Mouse (Mus musculus) thymus, adult 2 months (tissue): ENCODE measurements around the gene Gm17490. TPM values are rescaled to one million over a fixed set of nuclear protein-coding genes. Genes with fewer than 3 reads are reported as not detected.

Experiments used
- DNase-seq: peaks from one replicate; pipeline ENCODE4 v3.0.0; 2021
- H3K27ac ChIP-seq: fragments of 200-500 bp; 2 replicates; pipeline ENCODE4 v1.5.1; 2012; ENCODE audit warnings: low read length, control low read depth; ENCODE audit not compliant: control insufficient read depth, insufficient read depth
- H3K27me3 ChIP-seq: fragments of 200-500 bp; 2 replicates; pipeline ENCODE4 v1.6.1; 2012; ENCODE audit warnings: mild to moderate bottlenecking, low read length, moderate library complexity, mixed read lengths; ENCODE audit not compliant: control insufficient read depth, insufficient read depth
- H3K36me3 ChIP-seq: fragments of 200-500 bp; 2 replicates; pipeline ENCODE4 v1.6.1; 2012; ENCODE audit warnings: mild to moderate bottlenecking, low read length, moderate library complexity; ENCODE audit not compliant: control insufficient read depth, insufficient read depth
- H3K4me1 ChIP-seq: fragments of 200-500 bp; replicated peaks from 2 replicates; pipeline ENCODE4 v1.6.1; 2012; ENCODE audit warnings: low read length; ENCODE audit not compliant: control insufficient read depth, insufficient read depth
- H3K4me3 ChIP-seq: fragments of 200-500 bp; 2 replicates; pipeline ENCODE4 v1.5.1; 2012; ENCODE audit warnings: mild to moderate bottlenecking, low read length, control low read depth, moderate library complexity; ENCODE audit not compliant: control insufficient read depth, insufficient read depth
- CTCF ChIP-seq: fragments of 200-500 bp; IDR thresholded peaks from 2 replicates; pipeline ENCODE4 v1.5.1; 2012; ENCODE audit warnings: mild to moderate bottlenecking, control low read depth, low read length, moderate library complexity, borderline replicate concordance; ENCODE audit not compliant: control insufficient read depth, poor library complexity, insufficient read depth; ENCODE audit errors: extremely low read depth
- POLR2A ChIP-seq: fragments of 200-500 bp; IDR thresholded peaks from 2 replicates; pipeline ENCODE4 v1.6.1; 2012; ENCODE audit warnings: mild to moderate bottlenecking, low read length, control low read depth, moderate library complexity; ENCODE audit not compliant: control insufficient read depth, poor library complexity, insufficient read depth; ENCODE audit errors: extremely low read depth
- WGBS: fragments of 180-500 bp; shearing (Covaris S2); methylation state at CpG from one replicate; pipeline ENCODE4 v1.1.7; 2018; 5-methylcytosine and 5-hydroxymethylcytosine counted together
- polyA plus RNA-seq: library from polyadenylated mRNA; depleted of rRNA; stranded (reverse); fragments of >200 nt; gene quantifications from 2 replicates; pipeline ENCODE4 v1.2.3, GENCODE M21; 2012; rRNA removed

Gene Gm17490
- polyA plus RNA-seq, 1 experiment: not detected

DNA sequence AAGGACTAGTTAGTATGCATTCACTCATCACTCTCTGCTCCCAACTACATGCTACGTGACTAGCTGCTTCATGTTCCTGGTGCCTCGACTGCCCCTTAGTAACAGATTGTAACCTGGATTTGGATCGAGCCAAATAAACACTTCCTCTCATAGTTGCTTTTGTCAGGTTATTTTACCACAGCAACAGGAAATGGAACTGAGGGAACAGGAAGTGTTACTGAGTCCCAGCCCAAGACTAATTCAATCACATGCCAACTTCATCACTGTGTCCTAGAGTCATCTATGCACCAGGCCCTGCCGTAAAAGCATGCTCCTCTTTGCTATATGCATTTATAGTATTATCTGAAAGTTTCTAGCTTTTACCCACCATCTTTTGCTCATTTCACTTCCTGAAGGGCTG is 38.1 kb downstream of the Gm17490 start:
- no peak for TF ChIP-seq POLR2A
- Histone ChIP-seq H3K27ac (no peak overlapping the region), H3K27me3 (no peaks in the 10 kb centered on the region), H3K36me3 (peaks cover 80% of the 10 kb centered on the region), H3K4me1 (no peaks in the 10 kb centered on the region), H3K4me3 (no peak overlapping the region)
- DNase-seq: no peak
- 75% methylated on average over 4 of the region's 4 CpGs for WGBS

DNA sequence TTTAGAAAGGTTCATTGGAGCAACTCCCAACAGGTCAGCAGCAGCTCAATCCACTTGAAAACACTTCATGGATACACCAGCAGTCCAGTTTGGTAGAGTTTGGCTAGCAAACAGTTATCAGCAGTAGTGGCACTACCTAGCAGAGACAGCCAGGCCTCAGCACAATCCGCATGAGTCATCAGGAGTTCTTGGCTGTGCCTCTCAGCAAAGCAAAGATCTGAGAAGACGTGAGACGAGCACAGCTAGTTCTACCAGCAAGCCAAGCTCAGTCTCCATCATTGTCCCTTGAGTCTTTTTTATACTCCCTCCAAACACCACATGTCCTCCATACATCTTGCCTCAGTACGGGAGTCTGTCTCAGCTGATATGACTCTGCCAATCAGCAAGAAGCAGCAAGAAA is 46.7 kb downstream of the Gm17490 start:
- DNase-seq: no peak
- H3K36me3 ChIP-seq: peaks cover 5% of the 10 kb centered on the region; the same call in 1 of the 2 replicates
- WGBS: 98% methylated on average over 4 of the region's 4 CpGs
- H3K27me3 ChIP-seq: no peaks in the 10 kb centered on the region
- no peak overlapping the region for H3K4me3 ChIP-seq
- no peak overlapping the region for H3K27ac ChIP-seq
- no peak for TF ChIP-seq CTCF
- TF ChIP-seq POLR2A: no peak
- H3K4me1 ChIP-seq: no peaks in the 10 kb centered on the region

DNA sequence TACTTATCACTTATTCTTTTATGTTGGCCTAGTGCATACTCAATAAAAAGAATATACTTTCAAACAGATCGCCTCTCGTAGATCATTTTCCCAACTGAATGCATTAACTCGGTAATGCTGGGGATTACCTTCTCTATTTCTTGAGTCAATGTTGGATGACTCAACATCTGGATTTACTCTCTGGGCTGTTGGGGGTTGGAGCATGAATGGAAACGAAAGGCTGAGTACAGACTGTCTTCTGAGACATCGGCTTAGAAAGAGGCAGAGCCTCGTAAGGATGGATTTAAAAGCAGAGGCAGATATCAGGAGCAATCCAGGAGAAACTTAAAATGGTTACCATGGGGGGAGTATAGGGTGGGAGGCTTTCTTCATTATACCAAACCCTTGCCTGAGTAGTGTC is 47.9 kb downstream of the Gm17490 start:
- no peaks in the 10 kb centered on the region for H3K36me3 ChIP-seq
- WGBS: 97% methylated on average over 6 of the region's 6 CpGs
- H3K27ac ChIP-seq: no peak overlapping the region
- H3K27me3 ChIP-seq: no peaks in the 10 kb centered on the region
- no peak overlapping the region for H3K4me3 ChIP-seq
- TF ChIP-seq CTCF (no peak), POLR2A (no peak)
- no peak for DNase-seq
- 0 out of 2 replicates have a peak, but pooled peaks cover 2% of the 10 kb centered on the region for H3K4me1 ChIP-seq

Other genes with a start within 250 kb of the Gm17490 start
- gene Pfkfb3, start 72.2 kb downstream of the Gm17490 start, polyA plus RNA-seq: 46.1 and 47.2 TPM in 2 replicates
- 83.6 and 84.8 TPM in 2 replicates for gene Rbm17, start 22.1 kb downstream of the Gm17490 start, polyA plus RNA-seq
- gene Il2ra, start 16.5 kb upstream of the Gm17490 start, polyA plus RNA-seq: 19.5 and 19.7 TPM in 2 replicates
- gene Il15ra, start 79.0 kb upstream of the Gm17490 start, polyA plus RNA-seq: 86.9 and 99.7 TPM in 2 replicates
- gene Fbh1, start 151.3 kb upstream of the Gm17490 start, polyA plus RNA-seq: 41.0 and 44.7 TPM in 2 replicates
- 93.3 and 103 TPM in 2 replicates for gene Ankrd16, start 151.6 kb upstream of the Gm17490 start, polyA plus RNA-seq